Mouse (Mus musculus) forebrain, embryonic 12.5 days (tissue): ENCODE measurements at regions not wholly inside any gene's neighbourhood (a gene's known extent, or its start where the extent isn't known, plus 50 kb on each side); places are given as distances from the start of the nearest gene placed in this dataset.

ENCODE experiments used
- ATAC-seq: fragments of 200-750 bp; cut with Nextera tagmentation; 2 replicates; pipeline ENCODE4 v1.8.0; 2017; ENCODE audit warnings: moderate TSS enrichment; ENCODE audit not compliant: low FRiP score
- H3K27ac ChIP-seq: fragments of 300-500 bp; sonication (generic); 2 replicates; pipeline ENCODE4 v1.5.1; 2016; ENCODE audit warnings: mild to moderate bottlenecking
- H3K27me3 ChIP-seq: fragments of 300-500 bp; sonication (generic); 2 replicates; pipeline ENCODE4 v1.6.1; 2016; ENCODE audit warnings: mild to moderate bottlenecking
- H3K36me3 ChIP-seq: fragments of 300-500 bp; sonication (generic); replicated peaks from 2 replicates; pipeline ENCODE4 v1.6.1; 2016; ENCODE audit warnings: mild to moderate bottlenecking
- H3K4me1 ChIP-seq: fragments of 300-500 bp; sonication (generic); 2 replicates; pipeline ENCODE4 v1.6.1; 2016
- H3K4me2 ChIP-seq: fragments of 300-500 bp; sonication (generic); 2 replicates; pipeline ENCODE4 v1.6.1; 2016; ENCODE audit warnings: mild to moderate bottlenecking, moderate library complexity
- H3K4me3 ChIP-seq: fragments of 300-500 bp; sonication (generic); replicated peaks from 2 replicates; pipeline ENCODE4 v1.5.1; 2016; ENCODE audit warnings: mild to moderate bottlenecking
- H3K9ac ChIP-seq: fragments of 300-500 bp; sonication (generic); 2 replicates; pipeline ENCODE4 v1.6.1; 2016; ENCODE audit warnings: mild to moderate bottlenecking
- H3K9me3 ChIP-seq: fragments of 300-500 bp; sonication (generic); 2 replicates; pipeline ENCODE4 v1.6.1; 2016
- WGBS: fragments of 180-500 bp; shearing (Covaris S2); methylation state at CpG from one replicate; pipeline ENCODE4 v1.1.7; 2016; 5-methylcytosine and 5-hydroxymethylcytosine counted together

- ATAC-seq: no peak
- no peak overlapping the region for H3K4me2 ChIP-seq
- no peaks in the 10 kb centered on the region for H3K4me1 ChIP-seq
- WGBS: 85% methylated on average over 3 of the region's 3 CpGs
- H3K36me3 ChIP-seq: no peaks in the 10 kb centered on the region
- H3K27ac ChIP-seq: no peak overlapping the region
- no peaks in the 10 kb centered on the region for H3K27me3 ChIP-seq
- no peak overlapping the region for H3K4me3 ChIP-seq
- no peak overlapping the region for H3K9ac ChIP-seq
- no peaks in the 10 kb centered on the region for H3K9me3 ChIP-seq
Measured at GRCm38 (mm10) chr10:96466845-96467244, 150.0 kb upstream of the Btg1 start.

GRCm38 (mm10) chr10:96467661-96468060 is 149.1 kb upstream of the Btg1 start:
- Histone ChIP-seq H3K4me1 (no peaks in the 10 kb centered on the region), H3K9me3 (no peaks in the 10 kb centered on the region), H3K9ac (no peak overlapping the region), H3K4me3 (no peak overlapping the region), H3K27me3 (no peaks in the 10 kb centered on the region), H3K36me3 (no peaks in the 10 kb centered on the region), H3K4me2 (no peak overlapping the region), H3K27ac (no peak overlapping the region)
- WGBS: 80% methylated on average over 4 of the region's 4 CpGs
- no peak for ATAC-seq

- H3K9me3 ChIP-seq: no peaks in the 10 kb centered on the region
- ATAC-seq: no peak
- H3K4me1 ChIP-seq: no peaks in the 10 kb centered on the region
- H3K4me3 ChIP-seq: no peak overlapping the region
- H3K9ac ChIP-seq: no peak overlapping the region
- no peak overlapping the region for H3K4me2 ChIP-seq
- no peaks in the 10 kb centered on the region for H3K36me3 ChIP-seq
- H3K27me3 ChIP-seq: no peaks in the 10 kb centered on the region
- no peak overlapping the region for H3K27ac ChIP-seq
Measured at GRCm38 (mm10) chr10:96471523-96471922, 145.3 kb upstream of the Btg1 start.

GRCm38 (mm10) chr10:96479350-96479749 is 137.5 kb upstream of the Btg1 start:
- ATAC-seq: no peak
- H3K9ac ChIP-seq: no peak overlapping the region
- no peak overlapping the region for H3K4me3 ChIP-seq
- H3K4me2 ChIP-seq: no peak overlapping the region
- peaks cover 15% of the 10 kb centered on the region for H3K4me1 ChIP-seq
- WGBS: 61% methylated on average over 12 of the region's 12 CpGs
- peak overlapping the region; percentile 80 for H3K27ac ChIP-seq
- H3K27me3 ChIP-seq: no peaks in the 10 kb centered on the region
- no peaks in the 10 kb centered on the region for H3K9me3 ChIP-seq
- H3K36me3 ChIP-seq: no peaks in the 10 kb centered on the region

GRCm38 (mm10) chr10:96479786-96480185 is 137.0 kb upstream of the Btg1 start:
- ATAC-seq: no peak
- no peaks in the 10 kb centered on the region for H3K9me3 ChIP-seq
- peak overlapping the region; percentile 80 for H3K27ac ChIP-seq
- peaks cover 15% of the 10 kb centered on the region for H3K4me1 ChIP-seq
- H3K27me3 ChIP-seq: no peaks in the 10 kb centered on the region
- no peak overlapping the region for H3K4me3 ChIP-seq
- WGBS: 72% methylated on average over 8 of the region's 8 CpGs
- no peaks in the 10 kb centered on the region for H3K36me3 ChIP-seq
- H3K9ac ChIP-seq: no peak overlapping the region
- H3K4me2 ChIP-seq: 0 out of 2 replicates have a peak overlapping the region, but pooled peaks have one; percentile 19

- Histone ChIP-seq H3K4me2 (peak overlapping the region; percentile 19; the same call in 1 of the 2 replicates), H3K27me3 (no peaks in the 10 kb centered on the region), H3K4me1 (peaks cover 15% of the 10 kb centered on the region), H3K27ac (peak overlapping the region; percentile 80), H3K4me3 (no peak overlapping the region), H3K36me3 (no peaks in the 10 kb centered on the region), H3K9ac (no peak overlapping the region), H3K9me3 (no peaks in the 10 kb centered on the region)
- 14% methylated on average over 14 of the region's 14 CpGs for WGBS
- ATAC-seq: peak; percentile 95
Measured at GRCm38 (mm10) chr10:96480453-96481324, 136.1 kb upstream of the Btg1 start.

GRCm38 (mm10) chr10:96481325-96481638 is 135.5 kb upstream of the Btg1 start:
- Histone ChIP-seq H3K36me3 (no peaks in the 10 kb centered on the region), H3K4me3 (no peak overlapping the region), H3K4me2 (no peak overlapping the region), H3K27ac (peak overlapping the region; percentile 80), H3K9me3 (no peaks in the 10 kb centered on the region), H3K27me3 (no peaks in the 10 kb centered on the region), H3K9ac (no peak overlapping the region), H3K4me1 (peaks cover 15% of the 10 kb centered on the region)
- 52% methylated on average over 8 of the region's 8 CpGs for WGBS
- ATAC-seq: no peak

- Histone ChIP-seq H3K4me3 (no peak overlapping the region), H3K27ac (no peak overlapping the region), H3K36me3 (no peaks in the 10 kb centered on the region), H3K4me1 (no peaks in the 10 kb centered on the region), H3K9ac (no peak overlapping the region), H3K4me2 (no peak overlapping the region), H3K9me3 (no peaks in the 10 kb centered on the region), H3K27me3 (no peaks in the 10 kb centered on the region)
- no peak for ATAC-seq
- WGBS: 89% methylated on average over 3 of the region's 3 CpGs
Measured at GRCm38 (mm10) chr10:96486724-96487123, 130.1 kb upstream of the Btg1 start.

- Histone ChIP-seq H3K36me3 (no peaks in the 10 kb centered on the region), H3K27ac (no peak overlapping the region), H3K27me3 (no peaks in the 10 kb centered on the region), H3K9me3 (no peaks in the 10 kb centered on the region), H3K4me1 (no peaks in the 10 kb centered on the region), H3K9ac (no peak overlapping the region), H3K4me3 (no peak overlapping the region), H3K4me2 (no peak overlapping the region)
- no peak for ATAC-seq
- 50% methylated on average over 1 of the region's 1 CpGs for WGBS
Measured at GRCm38 (mm10) chr10:96493706-96494105, 123.1 kb upstream of the Btg1 start.

- H3K4me2 ChIP-seq: no peak overlapping the region
- WGBS: 91% methylated on average over 3 of the region's 3 CpGs
Measured at GRCm38 (mm10) chr10:96496700-96497099, 120.1 kb upstream of the Btg1 start.

GRCm38 (mm10) chr10:96497482-96497881 is 119.3 kb upstream of the Btg1 start:
- Histone ChIP-seq H3K9ac (no peak overlapping the region), H3K9me3 (no peaks in the 10 kb centered on the region), H3K36me3 (no peaks in the 10 kb centered on the region), H3K4me2 (no peak overlapping the region), H3K4me1 (no peaks in the 10 kb centered on the region), H3K27me3 (no peaks in the 10 kb centered on the region), H3K27ac (no peak overlapping the region), H3K4me3 (no peak overlapping the region)
- no peak for ATAC-seq
- WGBS: 89% methylated on average over 7 of the region's 7 CpGs

More at GRCm38 (mm10) chr10:96496700-96497099, 120.1 kb upstream of the Btg1 start:
- ATAC-seq: no peak
- Histone ChIP-seq H3K36me3 (no peaks in the 10 kb centered on the region), H3K9ac (no peak overlapping the region), H3K4me1 (no peaks in the 10 kb centered on the region), H3K27me3 (no peaks in the 10 kb centered on the region), H3K9me3 (no peaks in the 10 kb centered on the region), H3K27ac (no peak overlapping the region), H3K4me3 (no peak overlapping the region)

- 97% methylated on average over 2 of the region's 2 CpGs for WGBS
- Histone ChIP-seq H3K4me1 (no peaks in the 10 kb centered on the region), H3K4me3 (no peak overlapping the region), H3K9ac (no peak overlapping the region), H3K27me3 (no peaks in the 10 kb centered on the region), H3K27ac (no peak overlapping the region), H3K36me3 (no peaks in the 10 kb centered on the region), H3K4me2 (no peak overlapping the region), H3K9me3 (no peaks in the 10 kb centered on the region)
- ATAC-seq: no peak
Measured at GRCm38 (mm10) chr10:96499274-96499673, 117.5 kb upstream of the Btg1 start.

- H3K36me3 ChIP-seq: no peaks in the 10 kb centered on the region
Measured at GRCm38 (mm10) chr10:96502090-96502728, 114.6 kb upstream of the Btg1 start.

More at GRCm38 (mm10) chr10:96502090-96502728, 114.6 kb upstream of the Btg1 start:
- no peak for ATAC-seq
- H3K27ac ChIP-seq: no peak overlapping the region
- 80% methylated on average over 4 of the region's 4 CpGs for WGBS
- H3K9ac ChIP-seq: no peak overlapping the region
- H3K4me1 ChIP-seq: no peaks in the 10 kb centered on the region
- H3K9me3 ChIP-seq: no peaks in the 10 kb centered on the region
- no peak overlapping the region for H3K4me2 ChIP-seq
- H3K4me3 ChIP-seq: no peak overlapping the region
- H3K27me3 ChIP-seq: no peaks in the 10 kb centered on the region
